Mouse (Mus musculus): ENCODE measurements around the gene 4930550L24Rik. TPM values are rescaled to one million over a fixed set of nuclear protein-coding genes. Genes with fewer than 3 reads are reported as not detected.

4930550L24Rik gene
- not detected in 2 replicates for polyA plus RNA-seq (2016; fragmentation: Nextera tagmentation; extraction: Ambion mirVana)

DNA sequence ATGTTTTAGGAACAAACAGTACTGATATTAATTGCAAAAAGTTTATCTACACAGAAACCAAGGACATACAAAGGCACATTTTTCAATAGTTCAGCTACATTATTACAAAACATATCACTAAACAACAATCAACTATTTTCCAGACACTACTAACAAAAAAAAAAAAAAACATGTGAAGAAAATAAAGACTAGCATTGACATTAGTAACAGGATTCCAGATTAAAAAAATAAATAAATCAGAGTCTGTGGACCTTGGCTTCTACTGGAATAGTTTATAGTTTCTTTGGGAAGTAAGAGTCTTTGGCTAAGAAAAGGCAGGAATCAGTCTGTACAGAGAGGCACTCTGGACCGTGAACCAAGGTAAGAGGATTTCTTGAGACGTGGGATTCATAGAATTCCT, at the start of gene 4930550L24Rik:
Gene 4930550L24Rik, plus strand, starts transcription at position 301 of the 400 bp plus-strand sequence.
- Histone ChIP-seq H3K4me2 (replicated peaks) (no peak within 1 kb of the TSS), H3K36me3 (no peaks in the 10 kb centered on the region), H3K27me3 (no peaks in the 10 kb centered on the region), H3K4me3 (no peak within 1 kb of the TSS), H3K4me1 (no peaks in the 10 kb centered on the region), H3K27ac (replicated peaks) (no peak within 1 kb of the TSS), H3K9me3 (no peaks in the 10 kb centered on the region), H3K9ac (replicated peaks) (no peak within 1 kb of the TSS)
- WGBS: 75% methylated on average over 2 of the region's 2 CpGs
- no peak for ATAC-seq (ENCODE audit: low FRiP score, low read depth)

GRCm38 (mm10) chrX:58900753-58901152, 8.4 kb upstream of the 4930550L24Rik start:
- no peak overlapping the region for H3K4me3 ChIP-seq
- H3K9me3 ChIP-seq: no peaks in the 10 kb centered on the region
- H3K27ac ChIP-seq (replicated peaks): no peak overlapping the region
- no peak for ATAC-seq (ENCODE audit: low FRiP score, low read depth)
- H3K9ac ChIP-seq (replicated peaks): no peak overlapping the region
- no peaks in the 10 kb centered on the region for H3K27me3 ChIP-seq
- H3K4me2 ChIP-seq (replicated peaks): no peak overlapping the region
- no peaks in the 10 kb centered on the region for H3K4me1 ChIP-seq
- no peaks in the 10 kb centered on the region for H3K36me3 ChIP-seq
- 82% methylated on average over 1 of the region's 1 CpGs for WGBS

GRCm38 (mm10) chrX:58967969-58968368, 58.8 kb downstream of the 4930550L24Rik start:
- peak; percentile 89 for ATAC-seq (ENCODE audit: low FRiP score, low read depth)
- H3K9me3 ChIP-seq: no peaks in the 10 kb centered on the region
- no peaks in the 10 kb centered on the region for H3K4me1 ChIP-seq
- H3K36me3 ChIP-seq: no peaks in the 10 kb centered on the region
- no peaks in the 10 kb centered on the region for H3K27me3 ChIP-seq
- no peak overlapping the region for H3K27ac ChIP-seq (replicated peaks)
- no peak overlapping the region for H3K4me3 ChIP-seq
- no peak overlapping the region for H3K9ac ChIP-seq (replicated peaks)
- no peak overlapping the region for H3K4me2 ChIP-seq (replicated peaks)
- 48% methylated on average over 2 of the region's 2 CpGs for WGBS

All from midbrain, embryonic 12.5 days (tissue).